Mouse (Mus musculus) erythroblast, embryonic 14.5 days (primary cell): ENCODE results near the gene Nrxn2. TPM values are rescaled to one million over a fixed set of nuclear protein-coding genes. Genes with fewer than 3 reads are reported as not detected.

Source experiments
- H3K27me3 ChIP-seq: 2 replicates; pipeline ENCODE4 v1.6.1; 2012; ENCODE audit warnings: inconsistent platforms; ENCODE audit not compliant: control insufficient read depth
- H3K36me3 ChIP-seq: 2 replicates; pipeline ENCODE4 v1.6.1; 2012; ENCODE audit warnings: mild to moderate bottlenecking, inconsistent platforms; ENCODE audit not compliant: control insufficient read depth
- H3K4me1 ChIP-seq: 2 replicates; pipeline ENCODE4 v1.6.1; 2012; ENCODE audit warnings: inconsistent platforms; ENCODE audit not compliant: control insufficient read depth
- H3K4me3 ChIP-seq: replicated peaks from 2 replicates; pipeline ENCODE3; 2012; ENCODE audit warnings: moderate library complexity, mild to moderate bottlenecking, inconsistent platforms
- H3K9me3 ChIP-seq: 2 replicates; pipeline ENCODE4 v1.6.1; 2012; ENCODE audit warnings: low read length, inconsistent platforms, mixed read lengths; ENCODE audit not compliant: control insufficient read depth
- GATA1 ChIP-seq: IDR thresholded peaks from 2 replicates; pipeline ENCODE4 v1.6.1; 2012; ENCODE audit warnings: low read length, inconsistent platforms, mixed read lengths
- TAL1 ChIP-seq: IDR thresholded peaks from 3 replicates; pipeline ENCODE4 v1.6.1; 2012; ENCODE audit warnings: low read length, inconsistent platforms, mixed read lengths
- polyA plus RNA-seq: library from polyadenylated mRNA; stranded (reverse); fragments of >175 nt; gene quantifications from 2 replicates; pipeline ENCODE4 v1.2.3, GENCODE M21; 2012

Nrxn2 gene
- polyA plus RNA-seq, 1 experiment, result 0.03 TPM

GRCm38 (mm10) chr19:6408749-6409148 is 9.8 kb upstream of the Nrxn2 start:
- no peak overlapping the region for H3K4me3 ChIP-seq
- peaks cover 5% of the 10 kb centered on the region for H3K4me1 ChIP-seq
- no peaks in the 10 kb centered on the region; the same call in 1 of the 2 replicates for H3K27me3 ChIP-seq
- no peak for TF ChIP-seq TAL1
- TF ChIP-seq GATA1, result no peak
- H3K36me3 ChIP-seq, result no peaks in the 10 kb centered on the region; the same call in 1 of the 2 replicates
- no peaks in the 10 kb centered on the region for H3K9me3 ChIP-seq

GRCm38 (mm10) chr19:6409176-6409575 is 9.4 kb upstream of the Nrxn2 start:
- TF ChIP-seq TAL1 (no peak), GATA1 (no peak)

GRCm38 (mm10) chr19:6409936-6410335 is 8.6 kb upstream of the Nrxn2 start:
- TF ChIP-seq TAL1 (no peak), GATA1 (no peak)
- Histone ChIP-seq H3K36me3 (no peaks in the 10 kb centered on the region; the same call in 1 of the 2 replicates), H3K4me3 (no peak overlapping the region), H3K4me1 (peaks cover under 1% of the 10 kb centered on the region), H3K27me3 (no peaks in the 10 kb centered on the region), H3K9me3 (no peaks in the 10 kb centered on the region)

More at GRCm38 (mm10) chr19:6409176-6409575, 9.4 kb upstream of the Nrxn2 start:
- Histone ChIP-seq H3K27me3 (no peaks in the 10 kb centered on the region), H3K9me3 (no peaks in the 10 kb centered on the region), H3K4me3 (no peak overlapping the region), H3K36me3 (no peaks in the 10 kb centered on the region; the same call in 1 of the 2 replicates), H3K4me1 (peaks cover 5% of the 10 kb centered on the region)

GRCm38 (mm10) chr19:6412798-6413197 is 5.7 kb upstream of the Nrxn2 start:
- TF ChIP-seq TAL1 (no peak), GATA1 (no peak)
- Histone ChIP-seq H3K9me3 (no peaks in the 10 kb centered on the region), H3K27me3 (peaks cover 18% of the 10 kb centered on the region), H3K36me3 (no peaks in the 10 kb centered on the region; the same call in 1 of the 2 replicates), H3K4me1 (no peaks in the 10 kb centered on the region), H3K4me3 (no peak overlapping the region)

- peaks cover 45% of the 10 kb centered on the region for H3K27me3 ChIP-seq
- no peaks in the 10 kb centered on the region for H3K36me3 ChIP-seq
- peaks cover 6% of the 10 kb centered on the region for H3K4me1 ChIP-seq
Observed at GRCm38 (mm10) chr19:6415454-6415853, 3.1 kb upstream of the Nrxn2 start.

GRCm38 (mm10) chr19:6416124-6416770 is 2.3 kb upstream of the Nrxn2 start:
- peaks cover 53% of the 10 kb centered on the region for H3K27me3 ChIP-seq
- H3K4me1 ChIP-seq, result peaks cover 6% of the 10 kb centered on the region
- H3K4me3 ChIP-seq, result no peak overlapping the region
- TF ChIP-seq GATA1 (no peak), TAL1 (no peak)
- no peaks in the 10 kb centered on the region for H3K9me3 ChIP-seq
- no peaks in the 10 kb centered on the region for H3K36me3 ChIP-seq

More at GRCm38 (mm10) chr19:6415454-6415853, 3.1 kb upstream of the Nrxn2 start:
- no peak for TF ChIP-seq GATA1
- Histone ChIP-seq H3K4me3 (no peak overlapping the region), H3K9me3 (no peaks in the 10 kb centered on the region)

- Histone ChIP-seq H3K4me3 (no peak overlapping the region), H3K4me1 (peaks cover 6% of the 10 kb centered on the region), H3K9me3 (no peaks in the 10 kb centered on the region), H3K36me3 (no peaks in the 10 kb centered on the region), H3K27me3 (peaks cover 54% of the 10 kb centered on the region)
- TF ChIP-seq GATA1 (no peak), TAL1 (no peak)
Observed at GRCm38 (mm10) chr19:6416894-6417761, 1.4 kb upstream of the Nrxn2 start.

GRCm38 (mm10) chr19:6418984-6419692 is 607 bp downstream of the Nrxn2 start:
- H3K9me3 ChIP-seq, result no peaks in the 10 kb centered on the region
- TF ChIP-seq GATA1 (no peak), TAL1 (no peak)
- peaks cover 6% of the 10 kb centered on the region for H3K4me1 ChIP-seq
- H3K27me3 ChIP-seq, result peaks cover 62% of the 10 kb centered on the region
- no peak overlapping the region for H3K4me3 ChIP-seq
- H3K36me3 ChIP-seq, result no peaks in the 10 kb centered on the region
